Mouse (Mus musculus) CH12.LX (cell line): ENCODE measurements at regions not wholly inside any gene's neighbourhood (a gene's known extent, or its start where the extent isn't known, plus 50 kb on each side); places are given as distances from the start of the nearest gene placed in this dataset.

ENCODE experiments used
- DNase-seq: peaks from one replicate; pipeline ENCODE4 v3.0.0-alpha.2; 2013; ENCODE audit errors: extremely low read depth
- H3K27ac ChIP-seq: 2 replicates; pipeline ENCODE4 v1.5.1; 2012; ENCODE audit warnings: low read depth, mild to moderate bottlenecking, control low read depth, moderate library complexity; ENCODE audit not compliant: insufficient read depth
- H3K27me3 ChIP-seq: replicated peaks from 2 replicates; pipeline ENCODE3; 2012; ENCODE audit warnings: inconsistent platforms
- H3K36me3 ChIP-seq, 2 experiments: replicated peaks in 1 of 2; 2 replicates each; pipeline versions ENCODE3 to v1.6.1; 2012; ENCODE audit warnings: inconsistent platforms in 1 of 2, low read length in 1 of 2, mild to moderate bottlenecking in 1 of 2, mixed read lengths in 1 of 2, moderate library complexity in 1 of 2; ENCODE audit not compliant: control insufficient read depth in 1 of 2, insufficient read depth in 1 of 2
- H3K4me1 ChIP-seq, 2 experiments: 2 replicates each; pipeline ENCODE4 v1.6.1; 2012; ENCODE audit warnings: inconsistent platforms in 1 of 2, moderate library complexity in 1 of 2; ENCODE audit not compliant: insufficient read depth in 2 of 2, control insufficient read depth in 1 of 2
- H3K4me2 ChIP-seq: 2 replicates; pipeline ENCODE4 v1.6.1; 2012; ENCODE audit warnings: low read depth, mild to moderate bottlenecking, control low read depth; ENCODE audit not compliant: poor library complexity, insufficient read depth, severe bottlenecking
- H3K4me3 ChIP-seq, 3 experiments: fragments of 150-350 bp in 1 of 3; sonication (generic) in 1 of 3; replicated peaks in 1 of 3; 2 replicates each; pipeline versions ENCODE3 to v1.5.1; 2011 to 2012; ENCODE audit warnings: low read depth in 2 of 3, low read length in 2 of 3, mild to moderate bottlenecking in 2 of 3, moderate library complexity in 2 of 3, control low read depth in 1 of 3, improper control_type of control experiment in 1 of 3, inconsistent platforms in 1 of 3, mixed read lengths in 1 of 3; ENCODE audit not compliant: poor library complexity in 1 of 3
- H3K79me2 ChIP-seq: replicated peaks from 2 replicates; pipeline ENCODE4 v1.6.1; 2012; ENCODE audit warnings: mild to moderate bottlenecking, moderate library complexity; ENCODE audit not compliant: control insufficient read depth, poor library complexity, insufficient read depth, severe bottlenecking; ENCODE audit errors: extremely low read depth
- H3K9ac ChIP-seq: 2 replicates; pipeline ENCODE4 v1.6.1; 2012; ENCODE audit warnings: low read depth, mild to moderate bottlenecking, control low read depth, moderate library complexity; ENCODE audit not compliant: insufficient read depth
- H3K9me3 ChIP-seq: replicated peaks from 2 replicates; pipeline ENCODE3; 2012; ENCODE audit warnings: low read length, inconsistent platforms, mixed read lengths
- BHLHE40 ChIP-seq: IDR thresholded peaks from 2 replicates; pipeline ENCODE4 v1.6.1; 2011; ENCODE audit warnings: mild to moderate bottlenecking, low read depth, low read length, improper control_type of control experiment
- E2F4 ChIP-seq: IDR thresholded peaks from 2 replicates; pipeline ENCODE4 v1.6.1; 2011; ENCODE audit warnings: low read depth, low read length, improper control_type of control experiment; ENCODE audit not compliant: insufficient replicate concordance
- ELF1 ChIP-seq: IDR thresholded peaks from 2 replicates; pipeline ENCODE4 v1.6.1; 2014; ENCODE audit warnings: low read depth, mild to moderate bottlenecking, inconsistent platforms, low read length, improper control_type of control experiment
- GABPA ChIP-seq: IDR thresholded peaks from 2 replicates; pipeline ENCODE4 v1.6.1; 2012; ENCODE audit warnings: low read depth, low read length, improper control_type of control experiment, inconsistent platforms; ENCODE audit not compliant: insufficient replicate concordance
- IRF4 ChIP-seq: IDR thresholded peaks from 2 replicates; pipeline ENCODE4 v1.6.1; 2014; ENCODE audit warnings: low read depth, mild to moderate bottlenecking, inconsistent platforms, low read length, improper control_type of control experiment
- JUN ChIP-seq: IDR thresholded peaks from 2 replicates; pipeline ENCODE4 v1.6.1; 2011; ENCODE audit warnings: low read depth, mild to moderate bottlenecking, low read length, improper control_type of control experiment, moderate library complexity; ENCODE audit not compliant: insufficient read depth
- MAFK ChIP-seq: IDR thresholded peaks from 2 replicates; pipeline ENCODE4 v1.6.1; 2011; ENCODE audit warnings: low read length, improper control_type of control experiment; ENCODE audit not compliant: insufficient replicate concordance
- MEF2A ChIP-seq: IDR thresholded peaks from 2 replicates; pipeline ENCODE4 v1.6.1; 2014; ENCODE audit warnings: low read depth, mild to moderate bottlenecking, inconsistent platforms, low read length, improper control_type of control experiment, borderline replicate concordance
- MXI1 ChIP-seq: IDR thresholded peaks from 2 replicates; pipeline ENCODE4 v1.6.1; 2011; ENCODE audit warnings: mild to moderate bottlenecking, low read depth, low read length, improper control_type of control experiment
- NELFE ChIP-seq: IDR thresholded peaks from 2 replicates; pipeline ENCODE4 v1.6.1; 2011; ENCODE audit warnings: low read depth, low read length, improper control_type of control experiment
- POLR2A ChIP-seq: IDR thresholded peaks from 2 replicates; pipeline ENCODE4 v1.6.1; 2011; ENCODE audit warnings: low read depth, mild to moderate bottlenecking, improper control_type of control experiment, low read length
- RAD21 ChIP-seq: IDR thresholded peaks from 2 replicates; pipeline ENCODE4 v1.6.1; 2011; ENCODE audit warnings: low read depth, mild to moderate bottlenecking, low read length, improper control_type of control experiment, moderate library complexity
- RCOR1 ChIP-seq: conservative IDR thresholded peaks from 2 replicates; pipeline ENCODE4 v1.6.1; 2012; ENCODE audit warnings: low read depth, mild to moderate bottlenecking, inconsistent platforms, low read length, improper control_type of control experiment
- SIN3A ChIP-seq: IDR thresholded peaks from 2 replicates; pipeline ENCODE4 v1.6.1; 2012; ENCODE audit warnings: low read length, improper control_type of control experiment, inconsistent platforms
- SMC3 ChIP-seq: IDR thresholded peaks from 2 replicates; pipeline ENCODE4 v1.6.1; 2011; ENCODE audit warnings: low read depth, low read length, improper control_type of control experiment
- TBP ChIP-seq: conservative IDR thresholded peaks from 2 replicates; pipeline ENCODE4 v1.6.1; 2011; ENCODE audit warnings: low read depth, low read length, improper control_type of control experiment
- TCF12 ChIP-seq: IDR thresholded peaks from 2 replicates; pipeline ENCODE4 v1.6.1; 2014; ENCODE audit warnings: low read depth, mild to moderate bottlenecking, inconsistent platforms, low read length, improper control_type of control experiment
- UBTF ChIP-seq: IDR thresholded peaks from 2 replicates; pipeline ENCODE4 v1.6.1; 2012; ENCODE audit warnings: low read depth, mild to moderate bottlenecking, inconsistent platforms, low read length, improper control_type of control experiment, moderate library complexity
- USF1 ChIP-seq: IDR thresholded peaks from 2 replicates; pipeline ENCODE4 v1.6.1; 2014; ENCODE audit warnings: low read depth, mild to moderate bottlenecking, inconsistent platforms, low read length, improper control_type of control experiment
- USF2 ChIP-seq: conservative IDR thresholded peaks from 2 replicates; pipeline ENCODE4 v1.6.1; 2011; ENCODE audit warnings: low read depth, low read length, improper control_type of control experiment
- ZC3H11A ChIP-seq: IDR thresholded peaks from 2 replicates; pipeline ENCODE4 v1.6.1; 2012; ENCODE audit warnings: low read depth, mild to moderate bottlenecking, inconsistent platforms, low read length, improper control_type of control experiment
- ZKSCAN1 ChIP-seq: IDR thresholded peaks from 2 replicates; pipeline ENCODE4 v1.6.1; 2012; ENCODE audit warnings: low read depth, inconsistent platforms, low read length, improper control_type of control experiment, borderline replicate concordance
- ZMIZ1 ChIP-seq: IDR thresholded peaks from 2 replicates; pipeline ENCODE4 v1.6.1; 2012; ENCODE audit warnings: low read depth, mild to moderate bottlenecking, inconsistent platforms, low read length, improper control_type of control experiment
- ZNF384 ChIP-seq: IDR thresholded peaks from 2 replicates; pipeline ENCODE4 v1.6.1; 2012; ENCODE audit warnings: low read depth, low read length, improper control_type of control experiment, inconsistent platforms
- dilution Hi-C: fragments of 300-500 bp; cut with MboI; formaldehyde crosslinking; loops from 2 replicates; pipeline ENCODE4 v1.14.3; 2020; ENCODE audit warnings: low sequenced_read_pairs; ENCODE audit not compliant: extremely low pct_unique_long_range_greater_than_20kb, extremely low pct_ligation_motif_present
- in situ Hi-C: fragments of 300-500 bp; cut with MboI; formaldehyde crosslinking; loops from 3 replicates; pipeline ENCODE4 v1.14.3; 2019; ENCODE audit warnings: low sequenced_read_pairs, low pct_ligation_motif_present, low pct_unique_long_range_greater_than_20kb, mixed read lengths

- Histone ChIP-seq H3K27me3 (no peaks in the 10 kb centered on the region), H3K4me2 (no peak overlapping the region), H3K4me1 (no peaks in the 10 kb centered on the region)
- dilution Hi-C loops, result no loop called here
- DNase-seq, result no peak
- no peak for TF ChIP-seq SMC3
- TF ChIP-seq ZMIZ1, result no peak
- no peak for TF ChIP-seq USF2
- TF ChIP-seq RAD21, result no peak
- no peak for TF ChIP-seq NELFE
- TF ChIP-seq ELF1, result no peak
- TF ChIP-seq USF1, result no peak
- TF ChIP-seq BHLHE40, result no peak
- no peak for TF ChIP-seq TCF12
- no peak for TF ChIP-seq TBP
- TF ChIP-seq IRF4, result no peak
- no peak for TF ChIP-seq SIN3A
- no peak for TF ChIP-seq UBTF
- TF ChIP-seq MAFK, result no peak
- no peak for TF ChIP-seq MXI1
- TF ChIP-seq ZC3H11A, result no peak
- TF ChIP-seq MEF2A, result no peak
- TF ChIP-seq, all 38 proteins: peak for 0
- Histone ChIP-seq H3K36me3 (no peaks in the 10 kb centered on the region), H3K9ac (no peak overlapping the region), H3K4me3 (no peak overlapping the region), H3K27ac (no peak overlapping the region), H3K9me3 (peaks cover 79% of the 10 kb centered on the region), H3K79me2 (no peaks in the 10 kb centered on the region)
- in situ Hi-C loops, result no loop called here
Observed at GRCm38 (mm10) chr15:88214286-88214685, 385.8 kb upstream of the Zdhhc25 start.

- dilution Hi-C loops (no loop called here), in situ Hi-C loops (no loop called here)
- no peak overlapping the region for H3K4me2 ChIP-seq
- no peak overlapping the region for H3K4me3 ChIP-seq
- no peaks in the 10 kb centered on the region for H3K27me3 ChIP-seq
- no peak for DNase-seq
- TF ChIP-seq MAFK, result no peak
- TF ChIP-seq POLR2A, result no peak
- no peak for TF ChIP-seq JUN
- no peak for TF ChIP-seq GABPA
- no peak for TF ChIP-seq RCOR1
- TF ChIP-seq ZNF384, result no peak
- no peak for TF ChIP-seq ZMIZ1
- TF ChIP-seq ZKSCAN1, result no peak
- no peak for TF ChIP-seq E2F4
- TF ChIP-seq TCF12, result no peak
- TF ChIP-seq, all 38 proteins: peak for 0
- no peaks in the 10 kb centered on the region for H3K36me3 ChIP-seq
- H3K9me3 ChIP-seq, result peaks cover 88% of the 10 kb centered on the region
- H3K9ac ChIP-seq, result no peak overlapping the region
- H3K27ac ChIP-seq, result no peak overlapping the region
- no peaks in the 10 kb centered on the region for H3K79me2 ChIP-seq
- no peaks in the 10 kb centered on the region for H3K4me1 ChIP-seq
Observed at GRCm38 (mm10) chr15:88229456-88229855, 370.6 kb upstream of the Zdhhc25 start.
